ENCODE assay signal across 9 mouse cellular contexts in genomic region chr1:83159603-83160002, GRCm38 (mm10). TPM values are rescaled to one million over a fixed set of nuclear protein-coding genes. Genes with fewer than 3 reads are reported as not detected.
A peak's percentile ranks its signal among the peaks of the same experiment; 100 is the strongest.
DNase-seq lines count a peak whose midpoint lies in the region; ATAC-seq and TF ChIP-seq lines count a peak whose summit lies in the region.
"Had no signal": no experiment of that assay in that cellular context is flagged by ENCODE, and none has a peak within 500 bp of the region (broad histone marks: within the 10 kb centered on the region; RNA-seq: fewer than 3 reads in every experiment).

Daw1 (plus strand) TSS chr1:83159752.

- H3K4me2 ChIP-seq in intestine, embryonic 16.5 days (ENCODE audit: low read depth, low read length) = peak within 1 kb of the TSS; percentile 80
- peak within 1 kb of the TSS; percentile 72 for H3K4me2 ChIP-seq in midbrain, embryonic 13.5 days (replicated peaks)
- peak within 1 kb of the TSS; percentile 80 for H3K4me2 ChIP-seq in stomach, embryonic 15.5 days

- no peaks in the 10 kb centered on the region for H3K9me3 ChIP-seq in intestine, embryonic 16.5 days (ENCODE audit: control insufficient read depth, low read length)
- H3K9me3 ChIP-seq in limb, embryonic 10.5 days (replicated peaks) = no peaks in the 10 kb centered on the region
- H3K9me3 ChIP-seq in midbrain, embryonic 13.5 days = no peaks in the 10 kb centered on the region
- no peaks in the 10 kb centered on the region for H3K9me3 ChIP-seq in stomach, embryonic 15.5 days

- no peak within 1 kb of the TSS for H3K27ac ChIP-seq in cerebellum, adult 2 months (ENCODE audit: insufficient read depth, low read length)
- H3K27ac ChIP-seq in cortical plate, adult 2 months (ENCODE audit: insufficient read depth, low read length) = no peak within 1 kb of the TSS
- no peak within 1 kb of the TSS for H3K27ac ChIP-seq in intestine, embryonic 16.5 days (ENCODE audit: low read length)
- peak within 1 kb of the TSS; percentile 84 for H3K27ac ChIP-seq in limb, embryonic 10.5 days
- H3K27ac ChIP-seq in midbrain, embryonic 13.5 days = no peak within 1 kb of the TSS
- H3K27ac ChIP-seq in stomach, embryonic 15.5 days = no peak within 1 kb of the TSS

- TF ChIP-seq POLR2A in cerebellum, adult 2 months (IDR thresholded peaks at IDR 0.05; ENCODE audit: borderline replicate concordance, insufficient read depth, low read length) = no peak
- TF ChIP-seq POLR2A in cortical plate, adult 2 months (IDR thresholded peaks at IDR 0.05; ENCODE audit: extremely low read depth, insufficient read depth, low read length) = no peak

- H3K27me3 ChIP-seq in cerebellum, adult 2 months (ENCODE audit: control insufficient read depth, insufficient read depth, low read length) = no peaks in the 10 kb centered on the region
- no peaks in the 10 kb centered on the region for H3K27me3 ChIP-seq in intestine, embryonic 16.5 days (replicated peaks; ENCODE audit: control insufficient read depth, insufficient read depth, low read length)
- H3K27me3 ChIP-seq in limb, embryonic 10.5 days (ENCODE audit: low read depth, poor library complexity, severe bottlenecking) = no peaks in the 10 kb centered on the region
- no peaks in the 10 kb centered on the region for H3K27me3 ChIP-seq in midbrain, embryonic 13.5 days
- no peaks in the 10 kb centered on the region for H3K27me3 ChIP-seq in stomach, embryonic 15.5 days (replicated peaks)

- H3K4me1 ChIP-seq in cerebellum, adult 2 months (ENCODE audit: control insufficient read depth, insufficient read depth, low read length) = no peaks in the 10 kb centered on the region
- H3K4me1 ChIP-seq in cortical plate, adult 2 months (ENCODE audit: control insufficient read depth, insufficient read depth, low read length) = no peaks in the 10 kb centered on the region
- H3K4me1 ChIP-seq in intestine, embryonic 16.5 days (ENCODE audit: control insufficient read depth, insufficient read depth, low read length) = 0 out of 2 replicates have a peak, but pooled peaks cover 3% of the 10 kb centered on the region
- H3K4me1 ChIP-seq in limb, embryonic 10.5 days = no peaks in the 10 kb centered on the region
- H3K4me1 ChIP-seq in midbrain, embryonic 13.5 days (replicated peaks) = no peaks in the 10 kb centered on the region
- H3K4me1 ChIP-seq in stomach, embryonic 15.5 days = no peaks in the 10 kb centered on the region

- ATAC-seq in granulocyte monocyte progenitor cell, adult 5-6 weeks (replicated peaks; ENCODE audit: poor library complexity, severe bottlenecking) = peak; percentile 44
- peak; percentile 84 for ATAC-seq in intestine, embryonic 16.5 days
- ATAC-seq in midbrain, embryonic 13.5 days = peak; percentile 99
- ATAC-seq in stomach, embryonic 15.5 days (ENCODE audit: insufficient read depth, low FRiP score, low read depth) = peak; percentile 83

- no peaks in the 10 kb centered on the region for H3K36me3 ChIP-seq in intestine, embryonic 16.5 days (ENCODE audit: control insufficient read depth, insufficient read depth, low read length)
- no peaks in the 10 kb centered on the region for H3K36me3 ChIP-seq in limb, embryonic 10.5 days
- H3K36me3 ChIP-seq in midbrain, embryonic 13.5 days = no peaks in the 10 kb centered on the region
- no peaks in the 10 kb centered on the region for H3K36me3 ChIP-seq in stomach, embryonic 15.5 days

- peak within 1 kb of the TSS; percentile 72 for H3K9ac ChIP-seq in intestine, embryonic 16.5 days (ENCODE audit: low read depth, low read length)
- no peak within 1 kb of the TSS; the same call in 1 of the 2 replicates for H3K9ac ChIP-seq in midbrain, embryonic 13.5 days (replicated peaks)
- peak within 1 kb of the TSS; percentile 22; the same call in 1 of the 2 replicates for H3K9ac ChIP-seq in stomach, embryonic 15.5 days

- DNase-seq in cerebellum, adult 2 months = peak; percentile 20 to 25
- no peak for DNase-seq in cerebellum, adult 9-10 months
- peak; percentile 90 for DNase-seq in limb, embryonic 10.5 days (ENCODE audit: low spot score)

- peak within 1 kb of the TSS; percentile 69 for H3K4me3 ChIP-seq in cerebellum, adult 2 months (replicated peaks; ENCODE audit: insufficient read depth, low read depth, low read length)
- peak within 1 kb of the TSS; percentile 48 for H3K4me3 ChIP-seq in cortical plate, adult 2 months (ENCODE audit: insufficient read depth, low read length)
- H3K4me3 ChIP-seq in intestine, embryonic 16.5 days (ENCODE audit: low read length) = peak within 1 kb of the TSS; percentile 70
- H3K4me3 ChIP-seq in limb, embryonic 10.5 days = peak within 1 kb of the TSS; percentile 64
- H3K4me3 ChIP-seq in midbrain, embryonic 13.5 days (replicated peaks) = peak within 1 kb of the TSS; percentile 49
- H3K4me3 ChIP-seq in stomach, embryonic 15.5 days (replicated peaks) = peak within 1 kb of the TSS; percentile 64

- WGBS in cerebellum, adult 2 months = 1% methylated on average over 16 of the region's 16 CpGs
- under 1% methylated on average over 16 of the region's 16 CpGs for WGBS in intestine, embryonic 16.5 days
- WGBS in limb, embryonic 10.5 days = 1% methylated on average over 16 of the region's 16 CpGs
- WGBS in midbrain, embryonic 13.5 days = under 1% methylated on average over 16 of the region's 16 CpGs
- WGBS in stomach, embryonic 15.5 days = under 1% methylated on average over 16 of the region's 16 CpGs

- TF ChIP-seq CTCF in cerebellum, adult 2 months (IDR thresholded peaks at IDR 0.05; ENCODE audit: borderline replicate concordance, insufficient read depth, low read depth, low read length) = no peak
- TF ChIP-seq CTCF in cortical plate, adult 2 months (IDR thresholded peaks at IDR 0.05; ENCODE audit: extremely low read depth, insufficient read depth, low read length) = no peak

RNA-seq across cellular contexts. Expression of gene Daw1, which starts in this region (rescaled TPM):
- polyA plus RNA-seq in cerebellum, adult 2 months (2012; rRNA removed) = 0.46 and 0.74 TPM in 2 replicates
- 0.30 and 0.56 TPM in 2 replicates for polyA plus RNA-seq in cortical plate, adult 2 months (2012; rRNA removed)
- not detected in 2 replicates for total RNA-seq in granulocyte monocyte progenitor cell, adult 5-6 weeks (2014; fragmentation: Nextera tagmentation)
- total RNA-seq in granulocyte monocyte progenitor cell, adult 5-6 weeks (2017) = not detected in 2 replicates
- not detected in 2 replicates for polyA plus RNA-seq in intestine, embryonic 16.5 days (2015; fragmentation: Nextera tagmentation; extraction: Ambion mirVana)
- not detected in 2 replicates for polyA plus RNA-seq in limb, embryonic 10.5 days (2016; fragmentation: Nextera tagmentation; extraction: Ambion mirVana)
- 0.40 and 0.81 TPM in 2 replicates for polyA plus RNA-seq in midbrain, embryonic 13.5 days (2015; fragmentation: Nextera tagmentation; extraction: Ambion mirVana)
- 0.08 and 0.23 TPM in 2 replicates for polyA plus RNA-seq in stomach, embryonic 15.5 days (2015; fragmentation: Nextera tagmentation; extraction: Ambion mirVana)
- polyA plus RNA-seq: C2C12 had no signal

Comparison
In these comparisons a context has a peak if more than half of its experiments do, and no peak if none do; other contexts are left out.
1. Peak in DNase-seq and H3K4me3 ChIP-seq in cerebellum, adult 2 months; RNA of the gene not detected or under 1 TPM.
2. Peak in ATAC-seq in granulocyte monocyte progenitor cell, adult 5-6 weeks; RNA of the gene not detected or under 1 TPM.
3. Peak in ATAC-seq, H3K4me3 ChIP-seq, H3K9ac ChIP-seq and H3K4me2 ChIP-seq in intestine, embryonic 16.5 days; RNA of the gene not detected or under 1 TPM.
4. Peak in DNase-seq, H3K4me3 ChIP-seq and H3K27ac ChIP-seq in limb, embryonic 10.5 days; RNA of the gene not detected or under 1 TPM.
5. Peak in ATAC-seq, H3K4me3 ChIP-seq and H3K4me2 ChIP-seq in midbrain, embryonic 13.5 days; RNA of the gene not detected or under 1 TPM.
6. Peak in ATAC-seq, H3K4me3 ChIP-seq, H3K9ac ChIP-seq and H3K4me2 ChIP-seq in stomach, embryonic 15.5 days; RNA of the gene not detected or under 1 TPM.
7. ATAC-seq: peak in every context shown above with its lines; median percentile 99 in midbrain, embryonic 13.5 days; 84 in intestine, embryonic 16.5 days; 83 in stomach, embryonic 15.5 days; 44 in granulocyte monocyte progenitor cell, adult 5-6 weeks.